Mouse (Mus musculus) gastrocnemius, adult 8-10 months (tissue): ENCODE results near the gene Elmo2. TPM values are rescaled to one million over a fixed set of nuclear protein-coding genes. Genes with fewer than 3 reads are reported as not detected.

Source experiments
- DNase-seq, 2 experiments: peaks; one replicate each; pipeline ENCODE4 v3.0.0; 2022; ENCODE audit warnings: low spot score in 2 of 2
- total RNA-seq, 4 experiments: library from RNA; stranded (reverse); gene quantifications; 2 replicates each; pipeline ENCODE4 v1.2.4; 2022

Gene Elmo2
- total RNA-seq, 4 experiments from 2014 or later = 11.0 to 13.2 (median 11.7) TPM

GRCm38 (mm10) chr2:165297429-165297828, 28.9 kb downstream of the Elmo2 start:
- no peak for DNase-seq

GRCm38 (mm10) chr2:165296571-165296970, 29.7 kb downstream of the Elmo2 start:
- DNase-seq = peak; percentile 10 to 60

- DNase-seq = peak; percentile 48 to 54
These were observed 37.8 kb downstream of the Elmo2 start for GRCm38 (mm10) chr2:165288315-165289031.

GRCm38 (mm10) chr2:165287202-165287984, 38.9 kb downstream of the Elmo2 start, which contains the start of gene Slc35c2:
TSS of gene Slc35c2 (minus strand) at chr2:165287869.
- DNase-seq = peak; percentile 92

GRCm38 (mm10) chr2:165286361-165287201, 39.7 kb downstream of the Elmo2 start:
- DNase-seq = no peak

- DNase-seq = no peak
These were observed 40.7 kb downstream of the Elmo2 start for GRCm38 (mm10) chr2:165285621-165286020.

GRCm38 (mm10) chr2:165285034-165285433, 41.2 kb downstream of the Elmo2 start:
- DNase-seq = no peak

GRCm38 (mm10) chr2:165284377-165284776, 41.9 kb downstream of the Elmo2 start:
- no peak for DNase-seq

- DNase-seq = no peak
These were observed 42.6 kb downstream of the Elmo2 start for GRCm38 (mm10) chr2:165283644-165284043.

GRCm38 (mm10) chr2:165281779-165282311, 44.4 kb downstream of the Elmo2 start:
- peak in 1 of 2 experiments; percentile 22 for DNase-seq

GRCm38 (mm10) chr2:165279351-165279750, 46.9 kb downstream of the Elmo2 start:
- no peak for DNase-seq

GRCm38 (mm10) chr2:165277188-165277740, 49.0 kb downstream of the Elmo2 start:
- DNase-seq = no peak

- DNase-seq = peak; percentile 22 to 47
These were observed 50.5 kb downstream of the Elmo2 start for GRCm38 (mm10) chr2:165275824-165276223.

GRCm38 (mm10) chr2:165275124-165275640, 51.1 kb downstream of the Elmo2 start:
- DNase-seq = no peak

- DNase-seq = no peak
These were observed 52.7 kb downstream of the Elmo2 start for GRCm38 (mm10) chr2:165273589-165273988.

- DNase-seq = no peak
These were observed 55.0 kb downstream of the Elmo2 start for GRCm38 (mm10) chr2:165271326-165271725.

GRCm38 (mm10) chr2:165270858-165271257, 55.4 kb downstream of the Elmo2 start:
- DNase-seq = no peak

GRCm38 (mm10) chr2:165266739-165267138, 59.5 kb downstream of the Elmo2 start:
- no peak for DNase-seq

- no peak for DNase-seq
These were observed 62.4 kb downstream of the Elmo2 start for GRCm38 (mm10) chr2:165263861-165264260.

- no peak for DNase-seq
These were observed 63.8 kb downstream of the Elmo2 start for GRCm38 (mm10) chr2:165262274-165262990.
